Mouse (Mus musculus): ENCODE results near the gene Crybb1. TPM values are rescaled to one million over a fixed set of nuclear protein-coding genes. Genes with fewer than 3 reads are reported as not detected.

The Crybb1 gene
- 2.5 and 4.6 TPM in 2 replicates for polyA plus RNA-seq (2014; fragmentation: Nextera tagmentation; extraction: Ambion mirVana)

DNA sequence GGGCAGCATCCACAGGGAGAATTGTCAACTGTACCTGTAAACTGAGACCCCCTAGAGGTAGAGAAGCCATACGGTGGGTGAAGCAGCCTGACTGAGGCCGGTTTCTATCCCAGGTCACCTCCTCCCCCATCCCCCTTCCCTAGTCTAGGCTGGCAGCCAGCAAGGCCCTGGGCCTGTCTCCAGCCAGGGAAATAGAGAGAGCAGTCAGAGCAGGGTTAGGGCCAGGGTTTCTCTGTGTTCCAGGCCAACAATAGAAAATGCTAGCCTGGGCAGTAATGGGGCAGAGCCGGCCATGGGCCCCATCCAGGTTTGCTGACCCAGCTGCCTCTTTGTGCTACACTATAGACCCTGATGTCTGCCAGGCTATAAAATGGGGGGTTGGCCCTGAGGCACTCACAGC lies at the start of gene Crybb1:
Crybb1 (plus strand) TSS at position 390 of the 400 bp plus-strand sequence.
- Histone ChIP-seq H3K4me1 (ENCODE audit: control insufficient read depth, insufficient read depth, low read length) (0 out of 2 replicates have a peak, but pooled peaks cover 4% of the 10 kb centered on the region), H3K4me3 (ENCODE audit: low read depth, low read length) (no peak within 1 kb of the TSS), H3K27me3 (replicated peaks; ENCODE audit: control insufficient read depth, insufficient read depth, low read length) (no peaks in the 10 kb centered on the region), H3K27ac (ENCODE audit: low read depth, low read length) (no peak within 1 kb of the TSS; the same call in 1 of the 2 replicates), H3K9ac (ENCODE audit: low read length) (no peak within 1 kb of the TSS), H3K36me3 (ENCODE audit: control insufficient read depth, insufficient read depth, low read length) (no peaks in the 10 kb centered on the region), H3K4me2 (ENCODE audit: low read length) (no peak within 1 kb of the TSS), H3K9me3 (replicated peaks; ENCODE audit: control insufficient read depth, low read length) (no peaks in the 10 kb centered on the region)
- 34% methylated on average over 3 of the region's 3 CpGs for WGBS
- no peak for ATAC-seq
- DNase-seq (ENCODE audit: low spot score): peak; percentile 38

DNA sequence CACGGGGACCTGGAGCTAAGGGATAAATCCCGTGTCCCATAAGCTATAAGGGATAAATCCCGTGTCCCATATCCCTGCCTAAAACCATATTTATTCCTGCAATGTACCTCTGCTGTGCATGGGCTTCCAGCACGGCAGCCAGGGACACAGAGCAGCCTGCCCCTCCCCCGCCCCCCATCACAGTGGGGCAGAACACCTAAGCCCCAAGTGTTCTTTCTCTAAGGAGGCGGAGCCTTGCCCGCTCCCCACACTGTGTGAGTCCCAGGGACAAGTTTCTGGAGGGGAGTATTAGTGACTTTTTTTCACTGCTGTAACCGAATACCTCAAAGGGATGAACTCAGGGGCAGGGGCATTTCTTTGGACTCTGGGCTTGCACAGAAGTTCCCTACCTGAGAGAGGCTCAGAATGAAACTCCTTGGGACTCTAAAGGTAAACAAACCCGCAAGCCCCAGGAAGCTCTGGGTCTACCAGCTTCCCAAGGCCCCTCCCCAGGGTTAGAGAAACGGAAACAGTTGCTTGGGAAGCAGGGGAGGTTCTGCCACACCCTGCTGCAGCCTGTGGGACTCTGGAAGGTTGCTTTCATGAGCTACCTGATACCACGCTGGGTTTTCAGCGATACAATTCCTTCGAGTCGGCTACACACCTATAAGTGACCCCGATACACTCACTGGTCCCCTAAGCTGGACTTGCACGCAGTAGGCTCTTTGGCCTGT lies 48.9 kb upstream of the Crybb1 start:
- Histone ChIP-seq H3K27ac (ENCODE audit: low read depth, low read length) (no peak overlapping the region), H3K9me3 (replicated peaks; ENCODE audit: control insufficient read depth, low read length) (no peaks in the 10 kb centered on the region), H3K4me1 (ENCODE audit: control insufficient read depth, insufficient read depth, low read length) (no peaks in the 10 kb centered on the region; the same call in 1 of the 2 replicates), H3K36me3 (ENCODE audit: control insufficient read depth, insufficient read depth, low read length) (no peaks in the 10 kb centered on the region), H3K4me2 (ENCODE audit: low read length) (no peak overlapping the region), H3K4me3 (ENCODE audit: low read depth, low read length) (no peak overlapping the region), H3K9ac (ENCODE audit: low read length) (0 out of 2 replicates have a peak overlapping the region, but pooled peaks have one; percentile 6), H3K27me3 (replicated peaks; ENCODE audit: control insufficient read depth, insufficient read depth, low read length) (no peaks in the 10 kb centered on the region)
- DNase-seq (ENCODE audit: low spot score) (no peak), ATAC-seq (no peak)
- WGBS: 24% methylated on average over 16 of the region's 16 CpGs

DNA sequence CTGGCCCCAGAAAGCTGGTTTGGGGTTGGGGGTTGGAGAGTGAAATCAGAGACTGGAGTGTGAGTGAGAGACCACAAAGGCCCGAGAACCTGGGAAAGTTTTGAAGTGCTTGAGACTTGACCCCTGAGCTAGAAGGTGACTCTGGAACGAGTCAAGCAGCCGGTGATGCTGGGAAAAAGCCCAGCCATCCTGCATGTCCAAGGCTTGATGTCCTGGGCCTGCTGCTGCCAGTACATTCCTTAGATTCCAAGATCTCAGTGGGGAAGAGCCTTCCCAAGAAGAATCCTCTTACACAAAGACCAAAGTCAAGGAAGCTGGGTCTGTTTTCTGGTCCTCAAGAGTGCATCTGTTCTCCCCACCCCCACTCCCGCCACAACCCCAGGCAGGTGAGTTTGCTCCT lies 47.3 kb upstream of the Crybb1 start:
- Histone ChIP-seq H3K4me1 (ENCODE audit: control insufficient read depth, insufficient read depth, low read length) (peaks cover 6% of the 10 kb centered on the region), H3K27ac (ENCODE audit: low read depth, low read length) (no peak overlapping the region), H3K9me3 (replicated peaks; ENCODE audit: control insufficient read depth, low read length) (no peaks in the 10 kb centered on the region), H3K9ac (ENCODE audit: low read length) (no peak overlapping the region), H3K4me3 (ENCODE audit: low read depth, low read length) (no peak overlapping the region), H3K36me3 (ENCODE audit: control insufficient read depth, insufficient read depth, low read length) (no peaks in the 10 kb centered on the region), H3K4me2 (ENCODE audit: low read length) (no peak overlapping the region), H3K27me3 (replicated peaks; ENCODE audit: control insufficient read depth, insufficient read depth, low read length) (no peaks in the 10 kb centered on the region)
- 57% methylated on average over 4 of the region's 4 CpGs for WGBS
- ATAC-seq (no peak), DNase-seq (ENCODE audit: low spot score) (no peak)

DNA sequence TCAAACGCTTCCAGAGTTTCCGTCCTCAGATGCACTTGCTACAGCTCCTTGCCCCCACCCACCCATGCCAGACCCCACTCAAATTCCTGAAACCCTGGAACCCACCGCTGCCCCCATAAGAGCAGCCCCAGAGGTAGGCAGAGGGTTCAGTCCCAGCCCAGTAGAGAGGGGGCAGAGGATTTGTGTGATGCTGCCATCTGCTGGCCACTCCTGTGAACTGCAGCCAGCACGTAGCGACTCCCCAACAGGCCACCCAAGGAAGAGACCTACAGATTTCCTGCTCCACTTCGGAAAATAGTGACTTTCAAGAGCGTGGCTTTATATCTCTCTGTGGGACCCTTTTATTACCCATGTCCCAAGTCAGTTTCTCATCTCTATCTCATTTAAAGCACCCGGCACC lies 45.5 kb upstream of the Crybb1 start:
- DNase-seq (ENCODE audit: low spot score) (peak; percentile 80), ATAC-seq (peak; percentile 10; the same call in 1 of the 2 replicates)
- no peaks in the 10 kb centered on the region for H3K27me3 ChIP-seq (replicated peaks; ENCODE audit: control insufficient read depth, insufficient read depth, low read length)
- H3K4me2 ChIP-seq (ENCODE audit: low read length): no peak overlapping the region
- H3K4me3 ChIP-seq (ENCODE audit: low read depth, low read length): no peak overlapping the region
- 22% methylated on average over 8 of the region's 8 CpGs for WGBS
- H3K27ac ChIP-seq (ENCODE audit: low read depth, low read length): no peak overlapping the region
- no peak overlapping the region for H3K9ac ChIP-seq (ENCODE audit: low read length)
- no peaks in the 10 kb centered on the region for H3K9me3 ChIP-seq (replicated peaks; ENCODE audit: control insufficient read depth, low read length)
- peaks cover 20% of the 10 kb centered on the region for H3K4me1 ChIP-seq (ENCODE audit: control insufficient read depth, insufficient read depth, low read length)
- H3K36me3 ChIP-seq (ENCODE audit: control insufficient read depth, insufficient read depth, low read length): no peaks in the 10 kb centered on the region

DNA sequence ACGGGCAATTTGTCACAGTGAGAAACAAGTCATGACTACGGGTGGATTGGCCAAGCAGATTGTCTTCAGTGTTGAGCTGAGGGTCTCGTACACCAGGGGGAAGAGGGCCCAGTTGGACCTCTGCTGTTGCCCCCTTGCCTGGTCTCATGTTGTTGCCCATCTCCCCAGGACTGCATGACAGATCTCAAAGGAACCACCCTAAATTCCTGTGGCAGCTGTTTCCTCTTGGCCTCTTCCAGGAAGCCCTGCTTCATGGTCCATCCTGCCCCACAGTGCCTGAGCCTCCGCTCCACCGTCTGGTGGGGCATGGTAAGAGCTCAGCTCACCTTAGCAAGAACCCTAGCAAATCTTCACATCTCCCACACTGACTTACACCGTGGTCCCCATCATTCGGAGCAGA lies 43.7 kb upstream of the Crybb1 start:
- DNase-seq (ENCODE audit: low spot score) (no peak), ATAC-seq (no peak)
- H3K4me3 ChIP-seq (ENCODE audit: low read depth, low read length): no peak overlapping the region
- no peak overlapping the region for H3K9ac ChIP-seq (ENCODE audit: low read length)
- H3K4me2 ChIP-seq (ENCODE audit: low read length): no peak overlapping the region
- peaks cover 30% of the 10 kb centered on the region for H3K4me1 ChIP-seq (ENCODE audit: control insufficient read depth, insufficient read depth, low read length)
- 93% methylated on average over 7 of the region's 7 CpGs for WGBS
- no peaks in the 10 kb centered on the region; the same call in 1 of the 2 replicates for H3K36me3 ChIP-seq (ENCODE audit: control insufficient read depth, insufficient read depth, low read length)
- H3K9me3 ChIP-seq (replicated peaks; ENCODE audit: control insufficient read depth, low read length): no peaks in the 10 kb centered on the region
- H3K27ac ChIP-seq (ENCODE audit: low read depth, low read length): no peak overlapping the region
- H3K27me3 ChIP-seq (replicated peaks; ENCODE audit: control insufficient read depth, insufficient read depth, low read length): no peaks in the 10 kb centered on the region

DNA sequence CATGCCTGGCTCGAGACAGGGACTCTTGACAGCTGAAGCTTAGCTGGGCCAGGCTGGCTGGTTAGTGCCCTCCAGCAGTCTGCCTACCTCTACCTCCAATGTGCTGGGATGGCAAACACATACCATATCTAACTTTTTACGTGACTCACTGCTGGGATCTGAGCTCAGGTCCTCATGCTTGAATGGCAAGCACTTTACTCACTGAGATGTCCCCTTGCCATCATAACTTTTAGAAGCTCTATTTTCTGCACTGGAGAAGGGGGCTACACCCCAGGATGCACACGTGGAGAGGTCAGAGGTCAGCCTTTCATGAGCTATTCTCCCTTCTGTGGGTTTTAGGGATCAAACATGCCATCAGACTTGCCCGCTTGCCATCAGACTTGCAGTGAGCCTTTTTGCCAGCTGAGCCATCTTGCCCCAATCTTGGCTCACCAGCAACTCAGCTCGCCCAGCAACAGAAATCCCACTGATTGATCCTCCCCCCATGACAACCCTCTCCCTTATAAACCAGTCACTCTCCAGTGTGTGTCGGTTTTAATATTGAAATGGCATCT lies 42.8 kb upstream of the Crybb1 start:
- DNase-seq (ENCODE audit: low spot score) (peak; percentile 48), ATAC-seq (0 out of 2 replicates have a peak, but pooled peaks have one; percentile 1)
- Histone ChIP-seq H3K4me2 (ENCODE audit: low read length) (no peak overlapping the region; the same call in 1 of the 2 replicates), H3K36me3 (ENCODE audit: control insufficient read depth, insufficient read depth, low read length) (no peaks in the 10 kb centered on the region; the same call in 1 of the 2 replicates), H3K4me3 (ENCODE audit: low read depth, low read length) (no peak overlapping the region), H3K9me3 (replicated peaks; ENCODE audit: control insufficient read depth, low read length) (no peaks in the 10 kb centered on the region), H3K27me3 (replicated peaks; ENCODE audit: control insufficient read depth, insufficient read depth, low read length) (no peaks in the 10 kb centered on the region), H3K4me1 (ENCODE audit: control insufficient read depth, insufficient read depth, low read length) (peaks cover 32% of the 10 kb centered on the region), H3K27ac (ENCODE audit: low read depth, low read length) (peak overlapping the region; percentile 81; the same call in 1 of the 2 replicates), H3K9ac (ENCODE audit: low read length) (peak overlapping the region; percentile 25; the same call in 1 of the 2 replicates)
- 56% methylated on average over 6 of the region's 6 CpGs for WGBS

DNA sequence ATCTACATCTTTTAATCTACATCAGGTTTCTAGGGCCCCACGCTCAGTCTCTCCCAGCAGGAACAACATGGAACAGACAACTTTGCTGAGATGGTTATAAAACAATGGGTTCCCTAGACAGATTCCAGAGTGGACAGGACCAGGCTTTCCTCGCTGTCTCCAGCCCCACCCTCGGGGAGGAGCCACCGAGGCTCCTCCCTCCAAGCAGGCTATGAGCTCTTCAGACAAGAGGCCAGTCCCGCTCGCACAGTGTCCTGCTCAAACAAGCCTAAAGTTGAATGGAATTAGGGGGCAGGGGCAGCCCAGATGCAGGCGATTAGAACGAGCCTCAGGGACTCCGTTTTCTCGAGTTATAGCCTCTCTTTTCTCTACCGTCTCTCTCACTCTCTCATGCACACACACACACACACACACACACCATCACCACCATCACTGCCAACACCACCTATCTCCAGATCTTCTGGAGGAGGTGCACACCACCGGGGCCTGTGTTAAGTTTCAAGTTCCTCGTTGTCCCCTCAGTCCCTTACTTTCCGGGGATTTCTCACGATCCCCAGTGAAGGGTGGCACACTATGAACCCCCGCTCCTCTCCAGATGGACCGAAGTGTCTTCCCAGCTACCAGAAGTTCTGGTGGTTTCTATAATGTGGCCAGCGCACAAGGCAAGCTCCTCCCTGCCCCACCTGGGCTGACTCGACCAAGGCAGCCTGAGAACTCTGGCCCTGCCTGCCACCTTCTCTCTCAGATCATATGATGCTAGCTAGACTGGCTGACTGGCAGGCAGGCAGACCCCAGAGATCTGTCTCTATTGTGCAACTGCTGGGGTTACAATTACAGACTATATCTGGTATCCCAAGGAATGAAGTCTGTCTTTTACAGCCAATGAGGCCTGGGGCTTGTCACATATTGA lies 42.0 kb upstream of the Crybb1 start:
- Histone ChIP-seq H3K4me2 (ENCODE audit: low read length) (peak overlapping the region; percentile 30), H3K36me3 (ENCODE audit: control insufficient read depth, insufficient read depth, low read length) (peaks cover 6% of the 10 kb centered on the region), H3K9me3 (replicated peaks; ENCODE audit: control insufficient read depth, low read length) (no peaks in the 10 kb centered on the region), H3K27me3 (replicated peaks; ENCODE audit: control insufficient read depth, insufficient read depth, low read length) (no peaks in the 10 kb centered on the region), H3K4me1 (ENCODE audit: control insufficient read depth, insufficient read depth, low read length) (peaks cover 32% of the 10 kb centered on the region), H3K27ac (ENCODE audit: low read depth, low read length) (peak overlapping the region; percentile 81), H3K4me3 (ENCODE audit: low read depth, low read length) (no peak overlapping the region), H3K9ac (ENCODE audit: low read length) (peak overlapping the region; percentile 40; the same call in 1 of the 2 replicates)
- DNase-seq (ENCODE audit: low spot score): peak; percentile 82
- 14% methylated on average over 19 of the region's 19 CpGs for WGBS
- peak; percentile 45 for ATAC-seq

DNA sequence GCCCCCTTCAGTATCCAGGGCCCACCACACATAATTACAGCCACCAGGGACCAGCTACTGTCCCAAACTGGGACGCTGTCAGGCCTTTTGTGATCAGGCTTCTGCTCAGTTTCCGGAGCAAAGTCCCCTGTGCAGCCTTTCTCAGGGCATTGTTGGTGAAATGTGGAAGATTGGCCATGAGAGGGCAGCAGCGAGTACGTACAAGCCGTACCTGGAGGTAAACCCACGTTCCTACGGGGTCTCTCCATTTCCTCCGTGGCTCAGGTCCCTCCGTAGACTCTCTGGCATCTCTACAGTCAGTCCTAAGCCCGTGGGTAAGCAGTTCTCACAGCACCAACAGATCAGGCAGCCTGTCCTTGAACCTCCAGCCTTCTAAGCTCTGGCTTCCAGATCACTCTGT lies 41.2 kb upstream of the Crybb1 start:
- Histone ChIP-seq H3K27ac (ENCODE audit: low read depth, low read length) (peak overlapping the region; percentile 81), H3K4me2 (ENCODE audit: low read length) (peak overlapping the region; percentile 28; the same call in 1 of the 2 replicates), H3K36me3 (ENCODE audit: control insufficient read depth, insufficient read depth, low read length) (peaks cover 15% of the 10 kb centered on the region), H3K9ac (ENCODE audit: low read length) (peak overlapping the region; percentile 40; the same call in 1 of the 2 replicates), H3K9me3 (replicated peaks; ENCODE audit: control insufficient read depth, low read length) (no peaks in the 10 kb centered on the region), H3K4me1 (ENCODE audit: control insufficient read depth, insufficient read depth, low read length) (peaks cover 32% of the 10 kb centered on the region), H3K4me3 (ENCODE audit: low read depth, low read length) (no peak overlapping the region), H3K27me3 (replicated peaks; ENCODE audit: control insufficient read depth, insufficient read depth, low read length) (no peaks in the 10 kb centered on the region)
- peak; percentile 45 for ATAC-seq
- DNase-seq (ENCODE audit: low spot score): peak; percentile 92
- under 1% methylated on average over 10 of the region's 10 CpGs for WGBS

Data from forebrain, embryonic 14.5 days (tissue).